Mouse (Mus musculus): ENCODE data around the gene Fam13c.

- no peak for TF ChIP-seq POLR2A (IDR thresholded peaks at IDR 0.05; ENCODE audit: low read depth, low read length)
- no peak for TF ChIP-seq CTCF (IDR thresholded peaks at IDR 0.05; ENCODE audit: extremely low read depth, insufficient read length, insufficient replicate concordance, low read depth, low read length)
Measured at GRCm38 (mm10) chr10:70426373-70426772, 13.9 kb upstream of the Fam13c start.
